Mouse (Mus musculus) erythroblast, adult 5-6 weeks (primary cell): ENCODE results near the gene Pdx1. TPM values are rescaled to one million over a fixed set of nuclear protein-coding genes. Genes with fewer than 3 reads are reported as not detected.

Source experiments
- ATAC-seq: replicated peaks from 2 replicates; pipeline ENCODE4 v1.8.0; 2016; ENCODE audit warnings: moderate number of reproducible peaks, mild to moderate bottlenecking, moderate TSS enrichment, inconsistent platforms; ENCODE audit not compliant: poor library complexity, low FRiP score, severe bottlenecking
- total RNA-seq, 2 experiments: library from RNA; stranded (forward) in 1 of 2; stranded (reverse) in 1 of 2; fragments of 150-400 nt in 1 of 2; fragments of 200-764, 138-1000 nt in 1 of 2; gene quantifications; 2 replicates each; pipeline versions ENCODE4 v1.2.3 to v1.2.4; 2015 to 2017; ENCODE audit warnings: low replicate concordance in 2 of 2

The Pdx1 gene
- total RNA-seq (2015; ENCODE audit: low replicate concordance) (not detected in 2 replicates), total RNA-seq (2017; ENCODE audit: low replicate concordance) (not detected in 2 replicates)

DNA sequence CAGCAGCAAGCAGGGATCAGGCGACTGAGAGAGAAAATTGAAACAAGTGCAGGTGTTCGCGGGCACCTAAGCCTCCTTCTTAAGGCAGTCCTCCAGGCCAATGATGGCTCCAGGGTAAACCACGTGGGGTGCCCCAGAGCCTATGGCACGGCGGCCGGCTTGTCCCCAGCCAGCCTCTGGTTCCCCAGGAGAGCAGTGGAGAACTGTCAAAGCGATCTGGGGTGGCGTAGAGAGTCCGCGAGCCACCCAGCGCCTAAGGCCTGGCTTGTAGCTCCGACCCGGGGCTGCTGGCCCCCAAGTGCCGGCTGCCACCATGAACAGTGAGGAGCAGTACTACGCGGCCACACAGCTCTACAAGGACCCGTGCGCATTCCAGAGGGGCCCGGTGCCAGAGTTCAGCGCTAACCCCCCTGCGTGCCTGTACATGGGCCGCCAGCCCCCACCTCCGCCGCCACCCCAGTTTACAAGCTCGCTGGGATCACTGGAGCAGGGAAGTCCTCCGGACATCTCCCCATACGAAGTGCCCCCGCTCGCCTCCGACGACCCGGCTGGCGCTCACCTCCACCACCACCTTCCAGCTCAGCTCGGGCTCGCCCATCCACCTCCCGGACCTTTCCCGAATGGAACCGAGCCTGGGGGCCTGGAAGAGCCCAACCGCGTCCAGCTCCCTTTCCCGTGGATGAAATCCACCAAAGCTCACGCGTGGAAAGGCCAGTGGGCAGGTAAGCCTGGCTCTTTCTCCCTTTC is at the start of gene Pdx1:
TSS of gene Pdx1 (plus strand) at position 34 of the 747 bp plus-strand sequence.
- ATAC-seq, result no peak

GRCm38 (mm10) chr5:147227354-147228112 is 42.2 kb upstream of the Pdx1 start:
- peak; percentile 74 for ATAC-seq

- no peak for ATAC-seq
These were observed 34.1 kb upstream of the Pdx1 start for GRCm38 (mm10) chr5:147235406-147236309.

DNA sequence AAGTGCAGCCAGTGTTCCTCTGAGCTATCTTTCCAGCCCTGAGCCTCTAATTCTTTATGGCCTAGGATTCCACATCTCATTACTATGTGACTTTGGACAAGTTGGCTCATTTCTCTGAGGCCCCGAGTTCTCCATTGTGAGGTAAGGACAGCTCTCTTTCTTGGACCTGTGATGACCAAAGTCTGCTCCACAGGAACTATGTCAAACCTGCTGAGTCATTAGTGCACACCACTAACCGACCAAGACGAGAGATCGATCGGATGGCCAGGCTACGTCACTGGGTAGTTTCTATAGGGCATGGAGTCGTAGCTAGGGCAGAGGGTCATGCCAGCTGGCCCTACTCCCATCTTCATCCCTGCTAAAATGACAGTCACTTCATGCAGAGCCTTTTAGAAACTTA is 25.9 kb upstream of the Pdx1 start:
- ATAC-seq, result no peak

- ATAC-seq, result no peak
These were observed 9.6 kb upstream of the Pdx1 start for GRCm38 (mm10) chr5:147260189-147260588.

DNA sequence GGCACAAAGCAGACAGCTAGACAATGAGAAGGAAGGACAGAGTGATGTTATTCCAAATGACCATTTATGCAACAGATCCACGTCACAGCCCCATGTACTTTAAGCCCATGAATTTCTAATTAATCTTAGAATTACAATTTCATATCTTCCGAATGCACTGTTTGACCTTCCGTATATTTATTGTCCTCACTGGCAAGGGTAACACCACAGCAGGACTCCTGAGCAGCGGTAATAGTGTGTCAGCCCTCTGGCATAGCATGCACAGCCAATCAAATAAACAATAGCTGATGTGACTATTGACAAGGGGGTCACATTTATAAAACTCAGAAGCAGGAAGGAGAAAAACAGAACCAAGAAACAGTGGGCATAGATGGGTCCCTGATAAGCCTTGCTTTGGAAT is 9.0 kb upstream of the Pdx1 start:
- ATAC-seq, result no peak

- no peak for ATAC-seq
These were observed 7.7 kb upstream of the Pdx1 start for GRCm38 (mm10) chr5:147261899-147262541.

GRCm38 (mm10) chr5:147263945-147264344 is 5.8 kb upstream of the Pdx1 start:
- ATAC-seq, result no peak

DNA sequence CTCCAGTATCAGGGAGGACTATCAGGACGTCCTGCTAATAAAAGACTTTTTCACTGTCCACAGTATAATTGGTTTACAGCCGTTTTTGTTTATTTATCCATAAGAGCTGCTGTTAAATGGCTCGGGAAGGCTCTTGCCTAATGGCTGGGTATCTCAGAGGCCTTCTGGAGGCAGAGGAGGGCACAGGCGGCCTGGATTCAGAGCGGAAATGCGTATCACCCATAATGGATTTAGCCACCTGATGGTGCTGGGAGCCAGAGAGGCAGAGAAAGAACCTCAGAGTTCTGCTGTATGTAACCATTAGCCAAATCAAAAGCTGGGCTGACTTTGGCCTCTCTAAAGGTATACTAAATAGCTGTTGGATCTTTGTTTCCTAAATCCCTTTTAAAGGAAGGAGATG is 2.3 kb upstream of the Pdx1 start:
- no peak for ATAC-seq

DNA sequence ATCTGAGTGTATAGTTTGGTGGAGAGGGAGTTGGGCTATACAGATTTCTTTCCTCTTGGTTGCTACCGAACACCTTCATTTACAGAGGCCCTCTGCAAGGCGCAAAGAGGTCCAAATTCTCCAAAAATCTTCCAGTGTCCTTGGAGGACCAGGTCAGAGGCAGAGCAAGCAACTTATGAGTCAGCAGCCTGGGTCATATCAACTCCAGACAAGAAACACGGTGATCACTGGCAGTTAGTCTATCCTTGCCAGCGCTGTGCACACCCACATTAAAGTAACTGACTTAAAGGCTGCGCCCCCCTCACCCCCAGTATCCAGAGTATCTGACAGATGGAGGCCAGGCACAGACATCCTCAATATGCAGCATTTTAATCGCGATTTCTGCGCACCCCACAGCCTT is 1.0 kb upstream of the Pdx1 start:
- ATAC-seq, result no peak

DNA sequence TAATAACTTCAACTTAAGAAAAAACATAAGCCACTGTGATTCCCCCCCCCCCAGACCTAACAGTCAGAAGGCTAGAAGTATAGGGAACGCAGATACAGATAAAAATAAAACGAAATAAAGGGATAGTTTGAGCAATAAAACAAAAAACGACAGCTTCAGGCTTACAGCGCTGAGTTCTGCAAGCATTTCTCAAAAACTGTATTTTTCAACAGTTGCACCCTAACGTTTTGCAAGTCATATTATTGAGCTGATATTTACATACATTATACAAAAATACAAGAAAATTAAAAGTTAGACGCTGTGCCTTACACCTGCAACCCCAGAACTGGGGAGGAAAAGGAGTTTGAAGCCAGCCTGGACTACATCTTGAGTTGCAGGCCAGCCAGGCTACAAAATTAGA is 388 bp upstream of the Pdx1 start:
- ATAC-seq, result no peak

DNA sequence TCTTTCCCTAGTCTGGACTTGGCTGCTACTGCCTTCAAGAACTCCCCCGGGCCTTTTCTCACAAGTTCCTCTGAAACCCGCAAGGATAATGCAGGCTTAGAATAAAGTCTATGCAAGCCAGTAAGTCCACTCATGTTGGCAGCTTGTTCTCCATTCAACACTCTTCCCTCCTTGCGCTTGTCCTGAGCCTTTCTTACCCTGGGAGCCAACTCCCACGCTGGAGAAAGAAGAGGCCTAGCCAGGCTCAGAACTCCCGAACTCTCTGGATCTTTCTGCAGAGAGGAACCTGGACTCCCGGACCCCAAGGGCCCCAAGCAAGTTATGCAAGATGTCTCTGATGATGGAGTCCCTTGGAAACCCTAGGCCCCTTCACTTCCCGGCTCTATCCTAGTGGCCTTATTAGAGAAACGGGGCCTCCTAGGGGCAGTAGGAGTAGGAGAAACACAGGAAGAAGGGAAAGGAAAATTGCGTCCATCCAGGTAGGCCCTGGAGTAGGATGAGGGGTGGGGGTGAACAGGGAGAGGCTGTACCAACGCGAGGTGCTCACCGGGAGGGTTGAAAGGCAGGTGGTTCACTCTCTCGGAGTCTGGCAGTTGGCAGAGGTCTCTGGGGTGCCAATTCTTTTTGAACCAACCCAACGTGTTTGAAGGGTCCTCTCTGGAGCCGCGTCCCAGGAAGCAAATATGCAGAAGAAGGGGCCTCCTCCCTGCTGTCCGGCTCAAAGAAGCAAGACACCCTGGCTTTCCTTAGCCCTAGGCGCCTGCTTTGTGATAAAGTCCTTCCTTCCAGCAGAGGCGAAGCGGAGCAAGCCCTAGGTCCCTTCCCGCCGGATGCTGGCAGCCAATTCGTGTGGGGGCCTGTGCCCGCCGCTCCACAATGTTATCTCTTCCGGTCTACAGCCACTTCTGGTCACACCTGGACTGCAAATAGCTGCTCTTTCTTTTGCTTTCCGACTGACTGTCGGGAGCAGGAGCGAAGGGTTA is 1.2 kb downstream of the Pdx1 start:
- no peak for ATAC-seq

- ATAC-seq, result no peak
These were observed 2.5 kb downstream of the Pdx1 start for GRCm38 (mm10) chr5:147272046-147272807.

- ATAC-seq, result no peak
These were observed 3.1 kb downstream of the Pdx1 start for GRCm38 (mm10) chr5:147272808-147273345.

GRCm38 (mm10) chr5:147274174-147275141 is 4.7 kb downstream of the Pdx1 start:
- ATAC-seq, result no peak

GRCm38 (mm10) chr5:147275761-147276160 is 6.0 kb downstream of the Pdx1 start:
- no peak for ATAC-seq
